Mouse (Mus musculus): ENCODE measurements around the gene Plekhg1. TPM values are rescaled to one million over a fixed set of nuclear protein-coding genes. Genes with fewer than 3 reads are reported as not detected.
A peak's percentile ranks its signal among the peaks of the same experiment; 100 is the strongest.

Plekhg1 gene
- polyA plus RNA-seq, 1 experiment from 2014 or later = 9.8 TPM

- 78% methylated on average over 3 of the region's 3 CpGs for WGBS
- ATAC-seq (replicated peaks; ENCODE audit: low FRiP score, low TSS enrichment, low read depth) (no peak), DNase-seq (ENCODE audit: low spot score) (no peak)
- peaks cover 25% of the 10 kb centered on the region for H3K4me1 ChIP-seq (replicated peaks; ENCODE audit: control insufficient read depth, insufficient read depth, low read length)
- H3K9ac ChIP-seq (ENCODE audit: low read length) = no peak overlapping the region
- no peaks in the 10 kb centered on the region for H3K9me3 ChIP-seq (ENCODE audit: control insufficient read depth, low read length)
- no peaks in the 10 kb centered on the region for H3K27me3 ChIP-seq (replicated peaks; ENCODE audit: control insufficient read depth, insufficient read depth, low read length)
- H3K27ac ChIP-seq (ENCODE audit: low read depth) = no peak overlapping the region
- peak overlapping the region; percentile 83 for H3K4me3 ChIP-seq (ENCODE audit: low read depth, low read length)
- H3K36me3 ChIP-seq (ENCODE audit: control insufficient read depth, insufficient read depth, low read length) = peaks cover 2% of the 10 kb centered on the region
- peak overlapping the region; percentile 81 for H3K4me2 ChIP-seq (ENCODE audit: low read length)
Measured at GRCm38 (mm10) chr10:3974380-3974779, 234.2 kb downstream of the Plekhg1 start.

GRCm38 (mm10) chr10:3975898-3976622 lies 235.9 kb downstream of the Plekhg1 start:
- 28% methylated on average over 6 of the region's 6 CpGs for WGBS
- ATAC-seq (replicated peaks; ENCODE audit: low FRiP score, low TSS enrichment, low read depth) = no peak
- peak overlapping the region; percentile 47; the same call in 1 of the 2 replicates for H3K27ac ChIP-seq (ENCODE audit: low read depth)

GRCm38 (mm10) chr10:3976623-3977010 lies 236.5 kb downstream of the Plekhg1 start:
- H3K27me3 ChIP-seq (replicated peaks; ENCODE audit: control insufficient read depth, insufficient read depth, low read length) = no peaks in the 10 kb centered on the region
- H3K9ac ChIP-seq (ENCODE audit: low read length) = no peak overlapping the region
- no peaks in the 10 kb centered on the region for H3K9me3 ChIP-seq (ENCODE audit: control insufficient read depth, low read length)
- H3K36me3 ChIP-seq (ENCODE audit: control insufficient read depth, insufficient read depth, low read length) = peaks cover 23% of the 10 kb centered on the region
- DNase-seq (ENCODE audit: low spot score) (no peak), ATAC-seq (replicated peaks; ENCODE audit: low FRiP score, low TSS enrichment, low read depth) (no peak)
- peaks cover 25% of the 10 kb centered on the region for H3K4me1 ChIP-seq (replicated peaks; ENCODE audit: control insufficient read depth, insufficient read depth, low read length)
- H3K4me3 ChIP-seq (ENCODE audit: low read depth, low read length) = no peak overlapping the region
- no peak overlapping the region for H3K4me2 ChIP-seq (ENCODE audit: low read length)
- WGBS = 72% methylated on average over 4 of the region's 4 CpGs
- H3K27ac ChIP-seq (ENCODE audit: low read depth) = no peak overlapping the region

More at GRCm38 (mm10) chr10:3975898-3976622, 235.9 kb downstream of the Plekhg1 start:
- Histone ChIP-seq H3K4me3 (ENCODE audit: low read depth, low read length) (no peak overlapping the region), H3K9me3 (ENCODE audit: control insufficient read depth, low read length) (no peaks in the 10 kb centered on the region), H3K27me3 (replicated peaks; ENCODE audit: control insufficient read depth, insufficient read depth, low read length) (no peaks in the 10 kb centered on the region), H3K4me1 (replicated peaks; ENCODE audit: control insufficient read depth, insufficient read depth, low read length) (peaks cover 25% of the 10 kb centered on the region), H3K4me2 (ENCODE audit: low read length) (peak overlapping the region; percentile 3; the same call in 1 of the 2 replicates), H3K36me3 (ENCODE audit: control insufficient read depth, insufficient read depth, low read length) (peaks cover 18% of the 10 kb centered on the region), H3K9ac (ENCODE audit: low read length) (no peak overlapping the region)
- DNase-seq (ENCODE audit: low spot score) = no peak

- no peak overlapping the region for H3K4me2 ChIP-seq (ENCODE audit: low read length)
- H3K27me3 ChIP-seq (replicated peaks; ENCODE audit: control insufficient read depth, insufficient read depth, low read length) = no peaks in the 10 kb centered on the region
- no peaks in the 10 kb centered on the region for H3K9me3 ChIP-seq (ENCODE audit: control insufficient read depth, low read length)
- DNase-seq (ENCODE audit: low spot score) (no peak), ATAC-seq (replicated peaks; ENCODE audit: low FRiP score, low TSS enrichment, low read depth) (peak; percentile 41; the same call in 1 of the 2 replicates)
- H3K9ac ChIP-seq (ENCODE audit: low read length) = no peak overlapping the region
- no peak overlapping the region for H3K4me3 ChIP-seq (ENCODE audit: low read depth, low read length)
- H3K27ac ChIP-seq (ENCODE audit: low read depth) = no peak overlapping the region
- H3K4me1 ChIP-seq (replicated peaks; ENCODE audit: control insufficient read depth, insufficient read depth, low read length) = peaks cover 25% of the 10 kb centered on the region
- 54% methylated on average over 3 of the region's 3 CpGs for WGBS
- H3K36me3 ChIP-seq (ENCODE audit: control insufficient read depth, insufficient read depth, low read length) = peaks cover 33% of the 10 kb centered on the region
Measured at GRCm38 (mm10) chr10:3978326-3978725, 238.2 kb downstream of the Plekhg1 start.

- WGBS = 80% methylated on average over 5 of the region's 5 CpGs
- Histone ChIP-seq H3K27me3 (replicated peaks; ENCODE audit: control insufficient read depth, insufficient read depth, low read length) (no peaks in the 10 kb centered on the region), H3K4me2 (ENCODE audit: low read length) (no peak overlapping the region), H3K9ac (ENCODE audit: low read length) (no peak overlapping the region), H3K9me3 (ENCODE audit: control insufficient read depth, low read length) (no peaks in the 10 kb centered on the region), H3K27ac (ENCODE audit: low read depth) (no peak overlapping the region), H3K36me3 (ENCODE audit: control insufficient read depth, insufficient read depth, low read length) (peaks cover 33% of the 10 kb centered on the region), H3K4me3 (ENCODE audit: low read depth, low read length) (no peak overlapping the region), H3K4me1 (replicated peaks; ENCODE audit: control insufficient read depth, insufficient read depth, low read length) (peaks cover 25% of the 10 kb centered on the region)
- DNase-seq (ENCODE audit: low spot score) (no peak), ATAC-seq (replicated peaks; ENCODE audit: low FRiP score, low TSS enrichment, low read depth) (no peak)
Measured at GRCm38 (mm10) chr10:3978792-3979488, 238.8 kb downstream of the Plekhg1 start.

GRCm38 (mm10) chr10:3980231-3980630 lies 240.1 kb downstream of the Plekhg1 start:
- Histone ChIP-seq H3K27me3 (replicated peaks; ENCODE audit: control insufficient read depth, insufficient read depth, low read length) (no peaks in the 10 kb centered on the region), H3K9ac (ENCODE audit: low read length) (no peak overlapping the region), H3K9me3 (ENCODE audit: control insufficient read depth, low read length) (no peaks in the 10 kb centered on the region), H3K4me3 (ENCODE audit: low read depth, low read length) (no peak overlapping the region), H3K4me1 (replicated peaks; ENCODE audit: control insufficient read depth, insufficient read depth, low read length) (peaks cover 15% of the 10 kb centered on the region), H3K36me3 (ENCODE audit: control insufficient read depth, insufficient read depth, low read length) (peaks cover 43% of the 10 kb centered on the region), H3K27ac (ENCODE audit: low read depth) (no peak overlapping the region), H3K4me2 (ENCODE audit: low read length) (no peak overlapping the region)
- 85% methylated on average over 4 of the region's 4 CpGs for WGBS
- ATAC-seq (replicated peaks; ENCODE audit: low FRiP score, low TSS enrichment, low read depth) = no peak
- no peak for DNase-seq (ENCODE audit: low spot score)

GRCm38 (mm10) chr10:3990295-3990883 lies 250.2 kb downstream of the Plekhg1 start:
- H3K9me3 ChIP-seq (ENCODE audit: control insufficient read depth, low read length) = no peaks in the 10 kb centered on the region
- H3K4me3 ChIP-seq (ENCODE audit: low read depth, low read length) = no peak overlapping the region
- no peaks in the 10 kb centered on the region for H3K4me1 ChIP-seq (replicated peaks; ENCODE audit: control insufficient read depth, insufficient read depth, low read length)
- H3K27me3 ChIP-seq (replicated peaks; ENCODE audit: control insufficient read depth, insufficient read depth, low read length) = no peaks in the 10 kb centered on the region
- DNase-seq (ENCODE audit: low spot score) = no peak
- no peak overlapping the region for H3K27ac ChIP-seq (ENCODE audit: low read depth)
- no peak overlapping the region for H3K9ac ChIP-seq (ENCODE audit: low read length)
- ATAC-seq (replicated peaks; ENCODE audit: low FRiP score, low TSS enrichment, low read depth) = no peak
- WGBS = 95% methylated on average over 6 of the region's 6 CpGs
- no peak overlapping the region for H3K4me2 ChIP-seq (ENCODE audit: low read length)
- peaks cover 33% of the 10 kb centered on the region for H3K36me3 ChIP-seq (ENCODE audit: control insufficient read depth, insufficient read depth, low read length)

- peaks cover 28% of the 10 kb centered on the region for H3K36me3 ChIP-seq (ENCODE audit: control insufficient read depth, insufficient read depth, low read length)
- H3K4me3 ChIP-seq (ENCODE audit: low read depth, low read length) = no peak overlapping the region
- H3K9ac ChIP-seq (ENCODE audit: low read length) = no peak overlapping the region
- WGBS = 88% methylated on average over 8 of the region's 8 CpGs
- H3K27me3 ChIP-seq (replicated peaks; ENCODE audit: control insufficient read depth, insufficient read depth, low read length) = no peaks in the 10 kb centered on the region
- H3K9me3 ChIP-seq (ENCODE audit: control insufficient read depth, low read length) = no peaks in the 10 kb centered on the region
- ATAC-seq (replicated peaks; ENCODE audit: low FRiP score, low TSS enrichment, low read depth) = no peak
- no peaks in the 10 kb centered on the region for H3K4me1 ChIP-seq (replicated peaks; ENCODE audit: control insufficient read depth, insufficient read depth, low read length)
- no peak for DNase-seq (ENCODE audit: low spot score)
- H3K4me2 ChIP-seq (ENCODE audit: low read length) = no peak overlapping the region
- H3K27ac ChIP-seq (ENCODE audit: low read depth) = no peak overlapping the region
Measured at GRCm38 (mm10) chr10:3993365-3994102, 253.4 kb downstream of the Plekhg1 start.
